ENCODE assay signal across 14 mouse cellular contexts in genomic region chr16:91980482-91980881, GRCm38 (mm10).
"Had no signal": no experiment of that assay in that cellular context is flagged by ENCODE, and none has a peak within 500 bp of the region (broad histone marks: within the 10 kb centered on the region; RNA-seq: fewer than 3 reads in every experiment).

No protein-coding gene starts in this region.

- H3K27me3 ChIP-seq: liver, embryonic 15.5 days; lung, embryonic 15.5 days had no signal

- H3K36me3 ChIP-seq: limb, embryonic 10.5 days; liver, embryonic 15.5 days; lung, embryonic 15.5 days had no signal

- H3K4me2 ChIP-seq: liver, embryonic 11.5 days; liver, embryonic 15.5 days; lung, embryonic 15.5 days; midbrain, embryonic 11.5 days had no signal

- ATAC-seq: midbrain, embryonic 16.5 days had no signal

- H3K27ac ChIP-seq: layer of hippocampus, adult 2 months; limb, embryonic 10.5 days; liver, embryonic 15.5 days; lung, embryonic 15.5 days; macrophage had no signal

- H3K9me3 ChIP-seq: limb, embryonic 10.5 days; liver, embryonic 15.5 days; lung, embryonic 15.5 days had no signal

- DNase-seq: kidney, adult 9 months; kidney, postnatal 4 days; lung, postnatal 14 days; right cerebral cortex, postnatal 14 days; thymus, postnatal 36 days had no signal

- H3K4me1 ChIP-seq: liver, embryonic 15.5 days; lung, embryonic 15.5 days had no signal

- H3K9ac ChIP-seq: liver, embryonic 15.5 days; lung, embryonic 15.5 days had no signal

- H3K4me3 ChIP-seq: layer of hippocampus, adult 2 months; limb, embryonic 10.5 days; liver, embryonic 15.5 days; lung, embryonic 15.5 days; megakaryocyte, embryonic 14.5 days had no signal
